8 mouse cellular contexts compared by ENCODE assay signal in genomic region chr8:94179713-94180560, GRCm38 (mm10). TPM values are rescaled to one million over a fixed set of nuclear protein-coding genes. Genes with fewer than 3 reads are reported as not detected.
DNase-seq lines count a peak whose midpoint lies in the region; ATAC-seq lines count a peak whose summit lies in the region.

No protein-coding gene starts in this region.

- H3K36me3 ChIP-seq in erythroblast, embryonic 14.5 days (ENCODE audit: control insufficient read depth) = peaks cover 25% of the 10 kb centered on the region
- H3K36me3 ChIP-seq in forebrain, embryonic 15.5 days = no peaks in the 10 kb centered on the region
- no peaks in the 10 kb centered on the region for H3K36me3 ChIP-seq in kidney, embryonic 14.5 days (ENCODE audit: control insufficient read depth, insufficient read depth, low read length)

- no peak for ATAC-seq in erythroblast, adult 5-6 weeks (replicated peaks; ENCODE audit: low FRiP score, poor library complexity, severe bottlenecking)
- no peak for ATAC-seq in forebrain, embryonic 15.5 days (replicated peaks)
- no peak for ATAC-seq in kidney, embryonic 14.5 days (ENCODE audit: low FRiP score, low TSS enrichment)
- ATAC-seq in megakaryocyte-erythroid progenitor cell, adult 5-6 weeks (replicated peaks; ENCODE audit: low FRiP score, low TSS enrichment, poor library complexity, severe bottlenecking) = peak; percentile 31

- H3K4me3 ChIP-seq in erythroblast, embryonic 14.5 days (replicated peaks) = peak overlapping the region; percentile 74
- peak overlapping the region; percentile 51 for H3K4me3 ChIP-seq in forebrain, embryonic 15.5 days
- H3K4me3 ChIP-seq in kidney, embryonic 14.5 days (ENCODE audit: low read length) = peak overlapping the region; percentile 46

- peak overlapping the region; percentile 44 for H3K9ac ChIP-seq in forebrain, embryonic 15.5 days (replicated peaks)
- H3K9ac ChIP-seq in kidney, embryonic 14.5 days (ENCODE audit: low read depth, low read length) = peak overlapping the region; percentile 42; the same call in 1 of the 2 replicates

- peaks cover 16% of the 10 kb centered on the region for H3K27me3 ChIP-seq in erythroblast, embryonic 14.5 days (ENCODE audit: control insufficient read depth)
- H3K27me3 ChIP-seq in forebrain, embryonic 15.5 days = peaks cover 44% of the 10 kb centered on the region
- peaks cover 75% of the 10 kb centered on the region for H3K27me3 ChIP-seq in kidney, embryonic 14.5 days (ENCODE audit: control insufficient read depth, insufficient read depth, low read length)

- no peaks in the 10 kb centered on the region for H3K9me3 ChIP-seq in erythroblast, embryonic 14.5 days (ENCODE audit: control insufficient read depth, low read length)
- no peaks in the 10 kb centered on the region for H3K9me3 ChIP-seq in forebrain, embryonic 15.5 days
- H3K9me3 ChIP-seq in kidney, embryonic 14.5 days (ENCODE audit: control insufficient read depth, low read length) = no peaks in the 10 kb centered on the region

- peaks cover 76% of the 10 kb centered on the region for H3K4me1 ChIP-seq in erythroblast, embryonic 14.5 days (ENCODE audit: control insufficient read depth)
- H3K4me1 ChIP-seq in forebrain, embryonic 15.5 days = peaks cover 26% of the 10 kb centered on the region
- H3K4me1 ChIP-seq in kidney, embryonic 14.5 days (ENCODE audit: control insufficient read depth, insufficient read depth, low read length) = peaks cover 14% of the 10 kb centered on the region; the same call in 1 of the 2 replicates

- WGBS in forebrain, embryonic 15.5 days = 5% methylated on average over 25 of the region's 25 CpGs
- 6% methylated on average over 25 of the region's 25 CpGs for WGBS in kidney, embryonic 14.5 days

- peak; percentile 52 for DNase-seq in NIH3T3 (ENCODE audit: low read depth)
- no peak for DNase-seq in cerebellum, adult 11 months
- DNase-seq in ovary, adult 18-20 months (ENCODE audit: low spot score) = no peak

- peak overlapping the region; percentile 93 for H3K4me2 ChIP-seq in forebrain, embryonic 15.5 days (replicated peaks)
- H3K4me2 ChIP-seq in kidney, embryonic 14.5 days (replicated peaks; ENCODE audit: low read depth, low read length) = peak overlapping the region; percentile 78

- no peak overlapping the region for H3K27ac ChIP-seq in forebrain, embryonic 15.5 days (replicated peaks)
- no peak overlapping the region for H3K27ac ChIP-seq in kidney, embryonic 14.5 days (ENCODE audit: low read depth, low read length)

RNA-seq across cellular contexts. Expression of gene Mt1, which starts 1.1 kb away (rescaled TPM):
- 175 and 372 TPM in 2 replicates for polyA plus RNA-seq in erythroblast, embryonic 14.5 days (2012)
- 59.6 and 67.9 TPM in 2 replicates for total RNA-seq in erythroblast, adult 5-6 weeks (2015; ENCODE audit: low replicate concordance)
- 13.0 and 63.6 TPM in 2 replicates for total RNA-seq in erythroblast, adult 5-6 weeks (2017; ENCODE audit: low replicate concordance)
- 85.2 and 100 TPM in 2 replicates for polyA plus RNA-seq in forebrain, embryonic 15.5 days (2015; fragmentation: Nextera tagmentation; extraction: Ambion mirVana)
- polyA plus RNA-seq in kidney, embryonic 14.5 days (2014; fragmentation: Nextera tagmentation; extraction: Ambion mirVana) = 123 and 166 TPM in 2 replicates
- 524 and 583 TPM in 2 replicates for total RNA-seq in megakaryocyte-erythroid progenitor cell, adult 5-6 weeks (2014; fragmentation: Nextera tagmentation)
- total RNA-seq in megakaryocyte-erythroid progenitor cell, adult 5-6 weeks (2017) = 648 and 717 TPM in 2 replicates

RNA-seq across cellular contexts. Expression of gene Mt2, which starts 7.5 kb away (rescaled TPM):
- 787 and 864 TPM in 2 replicates for polyA plus RNA-seq in erythroblast, embryonic 14.5 days (2012)
- total RNA-seq in erythroblast, adult 5-6 weeks (2015; ENCODE audit: low replicate concordance) = 17.7 and 46.2 TPM in 2 replicates
- total RNA-seq in erythroblast, adult 5-6 weeks (2017; ENCODE audit: low replicate concordance) = 11.3 and 34.4 TPM in 2 replicates
- polyA plus RNA-seq in forebrain, embryonic 15.5 days (2015; fragmentation: Nextera tagmentation; extraction: Ambion mirVana) = 35.4 and 38.4 TPM in 2 replicates
- polyA plus RNA-seq in kidney, embryonic 14.5 days (2014; fragmentation: Nextera tagmentation; extraction: Ambion mirVana) = 58.3 and 67.5 TPM in 2 replicates
- total RNA-seq in megakaryocyte-erythroid progenitor cell, adult 5-6 weeks (2014; fragmentation: Nextera tagmentation) = 352 and 428 TPM in 2 replicates
- 400 TPM in 2 replicates for total RNA-seq in megakaryocyte-erythroid progenitor cell, adult 5-6 weeks (2017)

RNA-seq across cellular contexts. Expression of gene Mt3, which starts 27.5 kb away (rescaled TPM):
- polyA plus RNA-seq in erythroblast, embryonic 14.5 days (2012) = not detected in 2 replicates
- total RNA-seq in erythroblast, adult 5-6 weeks (2015; ENCODE audit: low replicate concordance) = not detected in 2 replicates
- not detected in 2 replicates for total RNA-seq in erythroblast, adult 5-6 weeks (2017; ENCODE audit: low replicate concordance)
- polyA plus RNA-seq in forebrain, embryonic 15.5 days (2015; fragmentation: Nextera tagmentation; extraction: Ambion mirVana) = 249 and 258 TPM in 2 replicates
- polyA plus RNA-seq in kidney, embryonic 14.5 days (2014; fragmentation: Nextera tagmentation; extraction: Ambion mirVana) = 0.60 and 1.7 TPM in 2 replicates
- total RNA-seq in megakaryocyte-erythroid progenitor cell, adult 5-6 weeks (2014; fragmentation: Nextera tagmentation) = not detected in 2 replicates
- not detected in 2 replicates for total RNA-seq in megakaryocyte-erythroid progenitor cell, adult 5-6 weeks (2017)

RNA-seq across cellular contexts. Expression of gene Nup93, which starts 34.4 kb away (rescaled TPM):
- polyA plus RNA-seq in erythroblast, embryonic 14.5 days (2012) = 0.39 and 0.52 TPM in 2 replicates
- 6.5 and 6.9 TPM in 2 replicates for total RNA-seq in erythroblast, adult 5-6 weeks (2015; ENCODE audit: low replicate concordance)
- 8.6 and 11.0 TPM in 2 replicates for total RNA-seq in erythroblast, adult 5-6 weeks (2017; ENCODE audit: low replicate concordance)
- polyA plus RNA-seq in forebrain, embryonic 15.5 days (2015; fragmentation: Nextera tagmentation; extraction: Ambion mirVana) = 63.0 and 66.3 TPM in 2 replicates
- polyA plus RNA-seq in kidney, embryonic 14.5 days (2014; fragmentation: Nextera tagmentation; extraction: Ambion mirVana) = 51.8 and 103 TPM in 2 replicates
- 66.6 and 86.4 TPM in 2 replicates for total RNA-seq in megakaryocyte-erythroid progenitor cell, adult 5-6 weeks (2014; fragmentation: Nextera tagmentation)
- 55.1 and 69.6 TPM in 2 replicates for total RNA-seq in megakaryocyte-erythroid progenitor cell, adult 5-6 weeks (2017)

RNA-seq across cellular contexts. Expression of gene Mt4, which starts 42.9 kb away (rescaled TPM):
- polyA plus RNA-seq in erythroblast, embryonic 14.5 days (2012) = not detected in 2 replicates
- not detected in 2 replicates for total RNA-seq in erythroblast, adult 5-6 weeks (2015; ENCODE audit: low replicate concordance)
- not detected in 2 replicates for total RNA-seq in erythroblast, adult 5-6 weeks (2017; ENCODE audit: low replicate concordance)
- polyA plus RNA-seq in forebrain, embryonic 15.5 days (2015; fragmentation: Nextera tagmentation; extraction: Ambion mirVana) = not detected in 2 replicates
- polyA plus RNA-seq in kidney, embryonic 14.5 days (2014; fragmentation: Nextera tagmentation; extraction: Ambion mirVana) = not detected in 2 replicates
- not detected in 2 replicates for total RNA-seq in megakaryocyte-erythroid progenitor cell, adult 5-6 weeks (2014; fragmentation: Nextera tagmentation)
- total RNA-seq in megakaryocyte-erythroid progenitor cell, adult 5-6 weeks (2017) = not detected in 2 replicates

Comparison
In these comparisons a context has a peak if more than half of its experiments do, and no peak if none do; other contexts are left out.
1. RNA of gene Mt2, which starts 7.5 kb away (polyA plus RNA-seq): 787 to 864 TPM in erythroblast, embryonic 14.5 days; 58.3 to 67.5 TPM in kidney, embryonic 14.5 days and 35.4 to 38.4 TPM in forebrain, embryonic 15.5 days; every median in the first group is over 10 times any median in the second.
2. RNA of gene Mt3, which starts 27.5 kb away (polyA plus RNA-seq): 249 to 258 TPM in forebrain, embryonic 15.5 days; 0.60 to 1.7 TPM in kidney, embryonic 14.5 days and not detected in erythroblast, embryonic 14.5 days; every median in the first group is over 10 times any median in the second.
3. Peak in every context shown above with its lines, with median percentiles within 50 percentile points of each other: H3K4me3 ChIP-seq.